Mouse (Mus musculus): ENCODE results near the gene Ptpro.

Gene Ptpro

DNA sequence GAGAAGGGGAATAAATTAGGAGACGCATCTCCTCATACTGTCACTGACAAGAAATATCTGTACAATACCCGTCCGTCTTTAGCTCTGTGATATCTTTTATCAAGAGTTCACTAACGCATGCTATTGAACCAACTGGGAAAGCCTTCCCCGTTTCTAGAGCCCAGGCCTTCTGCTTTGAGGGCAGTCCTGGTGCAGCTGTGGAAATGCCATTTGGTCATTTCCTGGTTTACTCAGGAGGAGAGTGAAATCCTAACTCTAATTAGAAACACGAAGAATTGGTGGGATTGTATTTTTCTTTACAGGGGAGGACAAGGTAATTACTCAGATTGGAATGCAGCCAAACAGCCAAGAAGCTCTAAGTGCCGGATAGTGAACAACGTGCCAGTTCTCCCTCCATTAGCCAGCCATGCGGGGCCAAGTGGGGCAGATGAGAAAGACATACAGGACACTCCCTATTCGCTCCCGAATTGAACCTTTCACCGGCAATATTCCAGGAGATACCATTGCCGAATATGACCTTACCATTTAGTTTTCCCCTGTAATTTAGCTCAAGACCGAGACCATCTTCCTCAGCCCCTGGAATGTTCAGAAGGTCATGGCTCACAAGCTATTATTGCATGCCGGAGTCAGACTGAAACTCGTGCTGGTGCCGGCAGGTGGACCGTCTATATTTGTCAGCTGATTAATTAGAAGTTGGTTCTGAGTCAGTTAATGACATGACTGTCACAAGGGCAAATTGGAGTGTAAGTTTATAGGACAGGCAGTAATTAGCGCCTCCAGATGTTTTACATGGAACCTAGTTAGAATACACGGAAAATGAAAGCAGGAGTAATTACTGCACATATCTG lies 43.1 kb downstream of the Ptpro start:
- DNase-seq (ENCODE audit: low spot score) = no peak

DNA sequence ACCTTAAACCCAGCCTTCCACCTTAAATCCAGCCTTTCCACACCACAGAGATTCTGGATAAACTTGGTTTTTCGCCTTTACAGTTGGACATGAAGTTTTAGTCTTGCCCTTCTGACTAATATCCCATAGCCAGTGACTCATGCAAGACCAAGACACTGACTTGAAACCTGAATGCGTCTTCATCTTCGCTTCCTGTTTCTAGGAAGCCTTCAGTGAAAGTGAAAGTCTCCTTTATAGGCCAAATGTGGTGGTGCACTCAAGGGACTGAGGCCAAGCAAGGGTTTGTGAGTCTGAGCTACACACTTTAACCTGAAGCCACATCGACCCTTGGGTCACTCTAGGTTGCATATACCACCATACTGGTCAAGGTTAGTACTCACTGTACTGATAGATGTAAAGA lies 50.4 kb downstream of the Ptpro start:
- DNase-seq (ENCODE audit: low spot score) = no peak

DNA sequence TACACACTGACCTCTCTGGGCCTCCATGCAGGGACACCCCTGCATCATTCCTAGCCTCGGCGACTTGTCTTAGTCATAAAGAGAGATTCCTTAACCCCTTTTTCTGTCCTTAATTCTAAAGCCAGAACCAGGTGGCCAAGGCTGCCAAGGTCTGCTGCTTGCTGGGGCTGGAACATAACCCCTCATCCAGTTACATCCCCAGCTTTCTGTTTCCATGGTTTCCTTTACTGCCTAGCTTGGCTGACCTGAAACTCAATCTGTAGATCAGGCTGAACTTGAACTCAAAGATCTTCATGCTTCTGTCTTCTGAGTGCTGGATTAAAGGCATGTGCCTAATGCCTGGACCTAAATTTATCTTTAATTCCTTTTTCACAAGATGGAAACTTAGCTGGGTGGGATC lies 51.7 kb downstream of the Ptpro start:
- DNase-seq (ENCODE audit: low spot score) = no peak

- DNase-seq (ENCODE audit: low spot score) = no peak
Observed at GRCm38 (mm10) chr6:137315265-137315664, 63.1 kb downstream of the Ptpro start.

DNA sequence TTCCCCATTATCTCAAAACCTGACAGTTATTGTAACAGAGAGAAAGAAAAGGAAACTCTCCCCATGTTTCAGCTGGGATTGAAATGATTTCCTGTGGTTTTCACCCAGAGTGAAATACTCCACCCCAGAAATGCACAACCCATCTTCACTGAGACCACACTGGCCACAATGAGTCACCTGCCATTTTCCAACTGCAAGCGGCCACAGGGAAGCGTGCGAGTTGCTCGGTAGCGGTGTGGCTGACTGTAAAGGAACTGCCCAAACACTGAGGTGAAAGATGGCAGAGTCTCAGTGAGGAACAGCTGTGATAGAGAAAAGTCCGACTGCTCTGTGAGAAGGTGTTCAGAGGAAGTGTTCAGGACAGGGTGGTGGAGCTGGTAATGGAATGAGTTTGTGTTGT lies 64.2 kb downstream of the Ptpro start:
- no peak for DNase-seq (ENCODE audit: low spot score)

- DNase-seq (ENCODE audit: low spot score) = no peak
Observed at GRCm38 (mm10) chr6:137317509-137317908, 65.4 kb downstream of the Ptpro start.

- DNase-seq (ENCODE audit: low spot score) = no peak
Observed at GRCm38 (mm10) chr6:137318242-137318861, 66.2 kb downstream of the Ptpro start.

DNA sequence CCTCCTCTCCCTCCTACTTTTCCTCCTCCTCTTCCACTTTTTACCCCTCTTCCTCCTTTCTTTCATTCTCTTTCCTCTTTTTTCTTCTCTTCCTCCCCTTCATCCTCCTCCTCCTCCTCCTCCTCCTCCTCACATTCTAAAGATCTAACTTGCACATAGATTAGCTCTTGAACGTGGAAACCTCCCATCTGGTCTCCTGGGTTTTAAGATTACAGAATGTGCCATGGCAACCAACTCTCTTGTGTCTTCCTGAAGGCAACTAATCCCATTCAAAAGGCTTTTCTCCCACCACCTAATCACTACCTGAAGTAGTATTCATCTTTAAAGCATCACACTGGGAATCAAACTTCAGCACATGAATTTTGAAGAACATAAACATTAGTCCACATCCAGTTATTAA lies 67.5 kb downstream of the Ptpro start:
- no peak for DNase-seq (ENCODE audit: low spot score)

DNA sequence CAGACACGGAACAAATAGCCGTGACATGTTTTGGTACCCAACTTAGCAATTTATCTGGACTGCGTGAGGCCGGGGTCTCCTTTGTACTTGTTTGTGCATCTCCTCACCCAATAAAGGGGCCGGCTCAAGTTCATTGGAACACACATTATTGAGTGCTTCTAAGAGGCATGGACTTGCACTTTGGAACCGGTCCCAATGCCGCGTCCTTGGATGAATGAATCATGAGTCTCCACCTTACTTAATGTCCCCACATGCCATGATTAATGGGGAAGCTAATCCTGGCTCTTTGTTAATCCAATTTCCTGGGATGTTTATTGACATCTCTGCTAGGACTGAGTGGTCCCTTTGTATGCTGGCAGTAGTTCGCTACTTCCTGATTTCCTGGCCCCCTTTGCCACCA lies 75.6 kb downstream of the Ptpro start:
- no peak for DNase-seq (ENCODE audit: low spot score)

DNA sequence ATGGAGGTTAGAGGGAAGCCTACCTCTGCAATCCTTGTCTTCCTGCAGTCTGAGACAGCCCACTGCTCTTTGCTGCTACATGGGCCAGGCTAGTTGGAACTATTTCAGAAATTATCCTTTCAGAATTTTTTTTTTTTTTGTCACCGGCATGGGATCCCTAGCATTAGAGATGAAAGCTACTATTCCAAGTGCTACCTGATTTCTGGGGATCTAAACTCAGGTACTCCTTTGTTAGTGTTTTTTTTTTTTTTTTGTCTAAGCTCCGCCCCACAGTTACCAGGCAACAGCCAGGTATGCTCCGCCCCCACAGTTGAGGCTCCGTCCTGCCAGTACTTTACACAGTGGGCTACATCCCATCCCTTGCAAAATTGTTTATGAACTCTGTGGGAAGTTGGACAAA lies 76.1 kb downstream of the Ptpro start:
- no peak for DNase-seq (ENCODE audit: low spot score)

DNA sequence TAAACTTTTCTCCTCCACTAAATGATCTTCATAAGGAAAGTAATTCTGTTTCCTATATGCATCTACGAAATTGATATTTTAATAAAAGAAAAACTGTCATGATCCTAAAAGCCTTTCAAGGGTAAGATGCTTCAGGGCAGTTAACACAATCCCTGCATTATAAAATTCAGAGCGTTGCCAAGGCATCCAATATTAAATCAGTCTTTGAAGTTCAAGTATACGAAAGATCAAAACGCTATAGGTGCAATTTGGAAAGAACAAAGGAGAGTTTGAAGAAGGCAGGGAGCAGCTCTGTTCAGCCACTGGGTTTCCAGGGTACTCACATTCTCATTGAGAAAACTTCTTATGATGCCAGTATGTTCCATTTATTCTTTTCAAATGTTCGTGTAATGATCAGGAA lies 78.7 kb downstream of the Ptpro start:
- no peak for DNase-seq (ENCODE audit: low spot score)

GRCm38 (mm10) chr6:137331826-137332225 lies 79.7 kb downstream of the Ptpro start:
- no peak for DNase-seq (ENCODE audit: low spot score)

- no peak for DNase-seq (ENCODE audit: low spot score)
Observed at GRCm38 (mm10) chr6:137339071-137339470, 87.0 kb downstream of the Ptpro start.

DNA sequence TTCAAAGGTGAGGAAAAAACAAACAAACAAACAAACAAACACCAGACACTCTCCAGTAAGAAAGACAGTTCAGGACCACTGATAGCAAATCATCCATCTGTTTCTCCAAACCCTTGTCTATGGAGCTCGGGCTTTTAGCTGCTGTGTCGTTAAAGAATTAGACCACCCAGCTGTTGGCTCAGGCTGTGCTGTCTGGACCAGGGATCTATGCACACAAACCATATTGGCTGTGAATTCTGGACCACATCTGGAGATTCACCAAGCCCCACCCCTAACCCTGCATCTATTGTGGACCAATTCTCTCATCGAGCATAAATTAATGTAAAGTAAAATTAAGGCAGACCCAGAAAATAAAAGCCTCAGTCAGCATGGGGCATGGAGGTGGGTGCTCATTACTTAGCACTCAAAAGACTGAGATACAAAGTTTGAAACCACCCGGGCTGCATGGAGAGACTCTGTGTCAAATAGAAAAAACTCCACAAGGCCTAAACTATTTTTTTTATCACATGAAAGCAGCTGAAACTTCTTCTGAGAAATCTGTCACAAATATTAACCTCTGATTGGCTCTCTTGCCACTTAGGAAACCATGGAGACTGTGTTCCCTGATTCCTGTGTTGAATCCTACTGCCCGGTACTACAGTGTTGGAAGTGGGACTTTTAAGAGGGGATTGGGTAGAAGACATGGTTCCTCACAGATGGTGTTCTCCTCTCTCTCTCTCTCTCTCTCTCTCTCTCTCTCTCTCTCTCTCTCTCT lies 91.7 kb downstream of the Ptpro start:
- no peak for DNase-seq (ENCODE audit: low spot score)

GRCm38 (mm10) chr6:137360166-137360565 lies 108.0 kb downstream of the Ptpro start:
- DNase-seq (ENCODE audit: low spot score) = no peak

DNA sequence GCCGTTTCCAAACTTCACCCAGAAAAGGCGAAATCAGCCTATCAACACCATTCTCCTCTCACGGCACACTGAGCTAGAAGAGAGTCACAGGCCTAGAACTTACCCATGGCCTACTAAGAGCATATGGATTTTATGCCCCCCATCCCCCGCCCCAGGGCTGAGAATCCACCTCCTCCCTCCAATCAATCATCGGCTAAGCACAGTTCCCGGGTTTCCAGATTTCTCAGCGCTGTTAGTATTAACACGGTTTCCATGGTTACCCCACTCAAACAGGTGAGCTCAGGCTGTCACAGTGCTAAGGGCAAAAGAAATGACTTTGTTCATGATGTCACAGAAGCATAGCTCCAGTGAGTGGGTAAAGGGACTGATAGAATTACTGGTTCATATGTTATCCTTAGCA lies 110.1 kb downstream of the Ptpro start:
- no peak for DNase-seq (ENCODE audit: low spot score)

- DNase-seq (ENCODE audit: low spot score) = peak; percentile 21
Observed at GRCm38 (mm10) chr6:137364681-137365080, 112.6 kb downstream of the Ptpro start.

GRCm38 (mm10) chr6:137365637-137366036 lies 113.5 kb downstream of the Ptpro start:
- DNase-seq (ENCODE audit: low spot score) = no peak

DNA sequence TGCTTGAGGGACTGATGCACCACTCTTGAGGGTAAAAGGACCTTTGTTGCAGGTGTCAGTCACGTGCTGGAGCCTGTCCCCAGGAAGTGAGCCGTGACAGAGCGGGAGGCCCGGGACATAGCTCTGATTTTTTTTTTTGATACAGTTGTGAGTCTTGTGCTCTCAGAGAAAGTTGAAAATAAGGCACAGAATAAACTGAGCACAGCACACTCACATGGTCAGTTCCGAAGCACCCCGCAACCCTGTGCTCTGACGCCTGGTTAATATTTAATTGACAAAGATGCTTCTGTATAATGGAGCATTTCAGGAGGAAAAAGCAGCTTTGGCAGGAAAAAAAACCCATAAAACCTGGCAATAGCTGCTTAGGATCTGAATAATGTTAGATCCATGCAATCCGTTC lies 118.6 kb downstream of the Ptpro start:
- no peak for DNase-seq (ENCODE audit: low spot score)

- no peak for DNase-seq (ENCODE audit: low spot score)
Observed at GRCm38 (mm10) chr6:137371455-137371854, 119.3 kb downstream of the Ptpro start.

GRCm38 (mm10) chr6:137373920-137374319 lies 121.8 kb downstream of the Ptpro start:
- DNase-seq (ENCODE audit: low spot score) = no peak

- DNase-seq (ENCODE audit: low spot score) = no peak
Observed at GRCm38 (mm10) chr6:137382546-137382945, 130.4 kb downstream of the Ptpro start.

DNA sequence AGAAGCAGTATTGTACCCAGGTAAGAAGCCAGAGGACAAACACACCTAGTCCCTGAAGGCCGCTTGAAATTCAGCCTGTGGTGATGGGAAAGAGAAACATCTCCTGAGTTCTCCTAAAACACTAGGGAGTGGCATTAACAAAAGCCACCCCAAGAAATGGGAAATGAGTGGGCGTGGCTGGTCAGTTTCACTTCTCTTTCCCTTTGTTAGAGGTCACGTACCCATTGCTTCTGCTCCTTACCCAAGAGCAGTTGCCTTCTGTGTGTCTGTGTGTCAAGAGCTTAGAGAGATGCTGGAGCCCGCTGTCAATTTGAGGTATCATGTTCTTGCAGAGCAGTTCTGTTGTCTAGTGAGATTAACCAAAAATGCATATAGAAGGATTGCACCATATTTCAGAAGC lies 134.2 kb downstream of the Ptpro start:
- no peak for DNase-seq (ENCODE audit: low spot score)

All from layer of hippocampus, adult 9-10 months (tissue).